Mouse (Mus musculus): Measurements from ENCODE around the gene Tgfb1.

GRCm38 (mm10) chr7:25689603-25690021, 2.8 kb downstream of the Tgfb1 start:
- TF ChIP-seq POLR2A (IDR thresholded peaks at IDR 0.05; ENCODE audit: borderline replicate concordance, insufficient read depth, low read length) (no peak), CTCF (IDR thresholded peaks at IDR 0.05; ENCODE audit: borderline replicate concordance, insufficient read depth, low read depth, low read length) (no peak)
